Mouse (Mus musculus): ENCODE measurements around the gene Nrbp1.
A peak's percentile ranks its signal among the peaks of the same experiment; 100 is the strongest.

The Nrbp1 gene

DNA sequence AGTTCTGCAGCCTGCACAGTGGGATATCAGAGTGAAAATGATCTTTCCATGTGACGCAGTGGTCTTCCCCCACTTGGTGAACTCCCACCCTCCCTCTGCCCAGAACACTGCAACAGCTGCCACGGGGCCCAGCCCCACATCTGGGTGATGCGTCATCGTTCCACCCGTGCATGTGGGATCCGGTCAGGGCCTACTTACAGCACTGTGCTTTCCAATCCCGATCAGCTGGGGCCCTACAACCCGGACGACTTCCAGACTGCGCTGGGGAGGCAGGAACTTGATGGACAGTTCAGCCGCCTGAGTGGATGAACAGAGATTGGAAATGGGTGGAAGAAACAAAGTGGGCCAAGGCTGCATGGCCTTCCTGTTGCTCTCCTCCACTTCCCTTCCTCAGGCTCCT is 17.0 kb downstream of the Nrbp1 start:
- DNase-seq (ENCODE audit: low read depth, low spot score) = no peak

DNA sequence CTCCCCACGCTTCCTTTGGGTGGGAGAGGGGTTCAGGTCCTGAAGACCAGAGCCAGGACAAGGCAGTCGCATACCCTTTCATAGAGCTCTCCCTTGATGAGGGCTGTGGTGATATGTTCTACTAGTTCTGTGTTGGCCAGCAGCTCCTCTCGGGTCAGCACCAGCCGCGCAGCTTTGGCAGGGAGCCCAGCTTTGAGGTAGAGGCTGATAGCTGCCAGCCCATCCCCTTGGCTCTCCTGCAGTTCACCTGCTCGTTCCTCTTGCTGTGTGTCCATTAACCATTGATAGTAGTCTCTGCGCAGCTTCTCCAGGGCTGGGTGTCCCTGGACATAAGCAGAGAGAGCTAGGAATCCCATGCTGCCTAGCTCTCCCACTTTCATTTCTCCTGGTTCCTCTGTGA is 25.4 kb downstream of the Nrbp1 start:
- no peak for DNase-seq (ENCODE audit: low read depth, low spot score)

- DNase-seq (ENCODE audit: low read depth, low spot score) = no peak
These were observed 27.0 kb downstream of the Nrbp1 start for GRCm38 (mm10) chr5:31267686-31268085.

DNA sequence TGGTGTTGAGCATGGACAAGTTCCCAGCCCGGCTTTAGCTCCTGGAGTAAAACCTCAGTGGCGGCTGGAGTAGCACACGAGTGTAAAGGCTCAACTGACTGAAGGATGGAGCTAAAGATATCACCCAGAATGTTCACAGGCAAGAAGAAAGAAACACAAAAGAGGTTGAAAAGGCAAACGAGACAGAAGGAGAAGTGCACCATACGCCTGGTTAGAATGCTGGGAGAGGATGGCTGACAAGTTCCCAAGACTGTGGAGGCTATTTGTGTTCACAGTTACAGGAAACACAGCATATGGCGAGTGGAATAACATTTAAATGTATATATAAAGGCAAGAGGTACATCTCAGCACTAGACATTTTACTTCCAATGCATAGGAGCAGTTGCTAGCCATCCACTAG is 32.4 kb downstream of the Nrbp1 start:
- DNase-seq (ENCODE audit: low read depth, low spot score) = no peak

GRCm38 (mm10) chr5:31279245-31279988 is 38.8 kb downstream of the Nrbp1 start:
- DNase-seq (ENCODE audit: low read depth, low spot score) = no peak

DNA sequence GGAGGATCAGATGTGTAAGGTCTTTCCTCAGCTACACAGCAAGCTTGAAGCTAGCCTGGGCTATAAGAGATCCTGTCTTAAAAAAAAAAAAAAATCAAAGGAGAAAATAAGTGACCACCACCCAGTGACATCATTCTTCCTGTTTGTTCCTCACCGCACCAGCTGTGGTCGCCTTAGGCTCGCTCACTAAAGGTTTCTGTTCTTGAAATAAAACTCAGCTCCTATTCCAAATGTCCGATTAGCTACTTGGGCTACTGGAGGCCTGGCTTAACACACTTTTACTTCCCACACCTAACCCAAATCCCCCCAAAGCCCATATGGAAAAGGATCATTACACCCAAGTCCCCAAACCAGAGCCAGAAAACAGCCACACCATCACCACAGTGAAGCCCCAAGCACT is 47.6 kb downstream of the Nrbp1 start:
- no peak for DNase-seq (ENCODE audit: low read depth, low spot score)

DNA sequence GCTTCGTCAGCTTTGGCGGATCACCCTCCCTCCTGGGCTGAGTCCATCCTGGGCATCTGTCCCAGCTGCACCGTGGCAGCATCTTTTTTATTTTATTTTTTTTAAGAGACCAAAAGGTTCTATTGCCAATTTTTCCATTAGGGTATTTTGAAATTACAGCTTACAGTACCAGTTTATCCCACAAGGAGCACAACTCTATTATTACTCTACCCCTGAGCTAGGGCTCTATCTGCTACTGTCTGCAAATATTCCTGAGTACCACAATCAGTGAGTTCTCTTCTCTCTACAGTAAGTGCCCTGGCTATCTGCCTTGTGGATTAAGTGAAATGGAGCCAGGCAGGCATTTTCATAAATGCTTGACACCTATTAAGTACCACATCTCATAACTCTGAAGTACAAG is 48.0 kb downstream of the Nrbp1 start:
- no peak for DNase-seq (ENCODE audit: low read depth, low spot score)

GRCm38 (mm10) chr5:31289626-31290230 is 49.1 kb downstream of the Nrbp1 start:
- DNase-seq (ENCODE audit: low read depth, low spot score) = no peak

- peak; percentile 99 for DNase-seq (ENCODE audit: low read depth, low spot score)
These were observed 50.1 kb downstream of the Nrbp1 start, which contains the start of gene Ift172 for GRCm38 (mm10) chr5:31290521-31291360. Ift172 (minus strand) TSS chr5:31291116.

- DNase-seq (ENCODE audit: low read depth, low spot score) = no peak
These were observed 50.7 kb downstream of the Nrbp1 start for GRCm38 (mm10) chr5:31291361-31291688.

- DNase-seq (ENCODE audit: low read depth, low spot score) = no peak
These were observed 54.4 kb downstream of the Nrbp1 start for GRCm38 (mm10) chr5:31294964-31295605.

GRCm38 (mm10) chr5:31295606-31296141 is 55.0 kb downstream of the Nrbp1 start, which contains the start of gene Fndc4:
Fndc4 (minus strand) TSS chr5:31296080.
- DNase-seq (ENCODE audit: low read depth, low spot score) = peak; percentile 49

DNA sequence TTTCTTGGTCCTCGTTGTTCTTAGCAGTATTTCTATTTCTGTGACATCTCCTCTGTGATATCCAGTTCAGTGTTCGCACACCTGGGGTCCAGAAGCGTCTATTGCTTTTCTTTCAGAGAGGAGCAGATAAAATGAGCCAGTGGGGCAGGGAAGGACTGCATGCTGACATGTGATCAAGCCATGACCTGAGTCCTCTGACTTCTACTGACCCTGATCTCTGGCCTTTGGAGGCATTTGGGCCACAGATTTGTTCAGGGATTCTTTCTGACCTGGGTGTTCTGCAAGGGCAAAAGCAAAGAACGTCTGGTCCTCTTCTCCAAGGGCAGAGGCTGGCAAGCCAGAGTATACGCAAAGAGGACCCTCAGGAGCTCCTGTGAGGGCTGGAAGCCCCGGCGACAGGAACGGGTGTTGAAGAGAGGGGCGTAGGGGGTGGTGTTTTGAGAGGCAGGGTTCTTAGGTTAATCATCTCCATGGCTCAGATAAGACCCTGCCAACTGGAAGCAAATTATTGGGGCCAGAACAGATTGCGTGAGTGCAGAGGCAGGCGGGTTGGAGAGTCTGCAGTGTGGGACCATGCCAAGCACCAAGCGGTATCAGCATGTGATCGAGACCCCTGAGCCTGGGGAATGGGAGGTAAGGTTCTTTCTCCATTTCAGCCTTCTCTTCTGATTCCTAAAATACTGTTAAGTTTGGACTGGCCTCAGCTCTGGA is 56.5 kb downstream of the Nrbp1 start, which contains the start of gene Gckr:
TSS of gene Gckr (plus strand) at position 397 of the 711 bp plus-strand sequence.
- no peak for DNase-seq (ENCODE audit: low read depth, low spot score)

- no peak for DNase-seq (ENCODE audit: low read depth, low spot score)
These were observed 57.3 kb downstream of the Nrbp1 start for GRCm38 (mm10) chr5:31297981-31298380.

DNA sequence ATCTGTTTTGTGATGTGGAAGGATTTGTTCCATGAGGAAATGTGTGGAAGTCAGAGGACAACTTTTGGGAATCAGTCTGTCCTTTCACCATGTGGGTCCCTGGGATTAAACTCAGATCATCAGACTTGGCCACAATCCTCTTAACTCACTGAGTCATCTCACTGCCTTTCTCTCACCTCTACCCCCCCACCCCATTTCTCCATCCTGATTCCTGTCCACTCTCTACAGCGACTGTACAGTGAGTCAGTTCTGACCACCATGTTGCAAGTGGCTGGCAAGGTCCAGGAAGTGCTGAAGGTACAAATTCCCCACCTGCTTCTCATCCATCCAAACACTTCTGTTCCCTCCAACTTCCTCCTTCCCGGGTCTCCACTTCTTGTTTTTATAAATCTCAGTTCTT is 57.8 kb downstream of the Nrbp1 start:
- DNase-seq (ENCODE audit: low read depth, low spot score) = no peak
